Mouse (Mus musculus) adrenal gland, postnatal 25 days (tissue): Measurements from ENCODE around the gene Ccr1l1. TPM values are rescaled to one million over a fixed set of nuclear protein-coding genes. Genes with fewer than 3 reads are reported as not detected.

Source experiments
- DNase-seq: peaks from one replicate; pipeline ENCODE4 v3.0.0; 2021; ENCODE audit warnings: mixed read lengths
- total RNA-seq: library from RNA; stranded (reverse); gene quantifications from 2 replicates; pipeline ENCODE4 v1.2.3, GENCODE M21; 2021

Gene Ccr1l1
- total RNA-seq, 1 experiment from 2014 or later = not detected

GRCm38 (mm10) chr9:123957911-123958413 is 20.2 kb downstream of the Ccr1l1 start:
- DNase-seq = no peak

- DNase-seq = no peak
Observed at GRCm38 (mm10) chr9:123956892-123957291, 21.3 kb downstream of the Ccr1l1 start.

GRCm38 (mm10) chr9:123953551-123953950 is 24.7 kb downstream of the Ccr1l1 start:
- DNase-seq = no peak

GRCm38 (mm10) chr9:123951176-123951575 is 27.0 kb downstream of the Ccr1l1 start:
- no peak for DNase-seq

GRCm38 (mm10) chr9:123949432-123949831 is 28.8 kb downstream of the Ccr1l1 start:
- DNase-seq = no peak

GRCm38 (mm10) chr9:123947815-123948214 is 30.4 kb downstream of the Ccr1l1 start:
- no peak for DNase-seq

GRCm38 (mm10) chr9:123942025-123942424 is 36.2 kb downstream of the Ccr1l1 start:
- no peak for DNase-seq

GRCm38 (mm10) chr9:123941316-123941715 is 36.9 kb downstream of the Ccr1l1 start:
- no peak for DNase-seq

GRCm38 (mm10) chr9:123940628-123941027 is 37.6 kb downstream of the Ccr1l1 start:
- DNase-seq = no peak

GRCm38 (mm10) chr9:123940168-123940567 is 38.0 kb downstream of the Ccr1l1 start:
- no peak for DNase-seq

GRCm38 (mm10) chr9:123937989-123938388 is 40.2 kb downstream of the Ccr1l1 start:
- no peak for DNase-seq

- DNase-seq = no peak
Observed at GRCm38 (mm10) chr9:123936604-123937280, 41.5 kb downstream of the Ccr1l1 start.

GRCm38 (mm10) chr9:123935776-123936175 is 42.4 kb downstream of the Ccr1l1 start:
- DNase-seq = no peak

- no peak for DNase-seq
Observed at GRCm38 (mm10) chr9:123935346-123935745, 42.9 kb downstream of the Ccr1l1 start.

GRCm38 (mm10) chr9:123933716-123934445 is 44.3 kb downstream of the Ccr1l1 start:
- DNase-seq = no peak

GRCm38 (mm10) chr9:123932911-123933675 is 45.1 kb downstream of the Ccr1l1 start:
- no peak for DNase-seq

GRCm38 (mm10) chr9:123931761-123932700 is 46.2 kb downstream of the Ccr1l1 start:
- no peak for DNase-seq

GRCm38 (mm10) chr9:123930926-123931325 is 47.3 kb downstream of the Ccr1l1 start:
- DNase-seq = no peak

- no peak for DNase-seq
Observed at GRCm38 (mm10) chr9:123930476-123930875, 47.7 kb downstream of the Ccr1l1 start.

- no peak for DNase-seq
Observed at GRCm38 (mm10) chr9:123929936-123930335, 48.3 kb downstream of the Ccr1l1 start.

- DNase-seq = no peak
Observed at GRCm38 (mm10) chr9:123928759-123929246, 49.4 kb downstream of the Ccr1l1 start.
